Mouse (Mus musculus) ZHBTc4 (cell line): ENCODE measurements around the gene Ccnb2.
"Not testable (repeated sequence)": the region's sequence is repeated elsewhere in the genome, so short reads cannot be mapped to it uniquely, and the experiment has no call there.

Experiments used
- DNase-seq: peaks from one replicate; pipeline ENCODE4 v3.0.0-alpha.2; 2011; ENCODE audit warnings: low read depth, low spot score

Ccnb2 gene

GRCm38 (mm10) chr9:70421257-70422056 lies at the start of gene Ccnb2:
TSS of gene Ccnb2 (minus strand) at chr9:70421547.
- peak; percentile 97 for DNase-seq

- not testable (repeated sequence) for DNase-seq
These were observed 41.7 kb upstream of the Ccnb2 start for GRCm38 (mm10) chr9:70463091-70463490.

- DNase-seq, result no peak
These were observed 31.0 kb upstream of the Ccnb2 start for GRCm38 (mm10) chr9:70452371-70452770.

- no peak for DNase-seq
These were observed 27.7 kb upstream of the Ccnb2 start for GRCm38 (mm10) chr9:70449072-70449471.

GRCm38 (mm10) chr9:70439959-70440358 lies 18.6 kb upstream of the Ccnb2 start:
- DNase-seq, result no peak

GRCm38 (mm10) chr9:70422661-70423060 lies 1.3 kb upstream of the Ccnb2 start:
- no peak for DNase-seq

- DNase-seq, result peak; percentile 90
These were observed 4.9 kb downstream of the Ccnb2 start for GRCm38 (mm10) chr9:70416412-70416811.

GRCm38 (mm10) chr9:70413038-70413437 lies 8.3 kb downstream of the Ccnb2 start:
- DNase-seq, result no peak

- no peak for DNase-seq
These were observed 10.7 kb downstream of the Ccnb2 start for GRCm38 (mm10) chr9:70410668-70411067.

- no peak for DNase-seq
These were observed 11.6 kb downstream of the Ccnb2 start for GRCm38 (mm10) chr9:70409743-70410142.

- DNase-seq, result peak; percentile 73
These were observed 12.6 kb downstream of the Ccnb2 start for GRCm38 (mm10) chr9:70408791-70409190.

GRCm38 (mm10) chr9:70406596-70406995 lies 14.8 kb downstream of the Ccnb2 start:
- DNase-seq, result no peak

GRCm38 (mm10) chr9:70401937-70402539 lies 19.3 kb downstream of the Ccnb2 start:
- DNase-seq, result no peak

- no peak for DNase-seq
These were observed 25.3 kb downstream of the Ccnb2 start for GRCm38 (mm10) chr9:70396083-70396482.

- DNase-seq, result peak; percentile 67
These were observed 25.7 kb downstream of the Ccnb2 start for GRCm38 (mm10) chr9:70395617-70396016.

- DNase-seq, result peak; percentile 28
These were observed 28.8 kb downstream of the Ccnb2 start for GRCm38 (mm10) chr9:70392563-70392907.

GRCm38 (mm10) chr9:70391660-70392562 lies 29.4 kb downstream of the Ccnb2 start:
- peak; percentile 28 for DNase-seq

- DNase-seq, result no peak
These were observed 30.3 kb downstream of the Ccnb2 start for GRCm38 (mm10) chr9:70391042-70391441.

GRCm38 (mm10) chr9:70389548-70389947 lies 31.8 kb downstream of the Ccnb2 start:
- no peak for DNase-seq

GRCm38 (mm10) chr9:70387410-70388119 lies 33.8 kb downstream of the Ccnb2 start:
- no peak for DNase-seq

- DNase-seq, result no peak
These were observed 36.2 kb downstream of the Ccnb2 start for GRCm38 (mm10) chr9:70384958-70385728.
